Mouse (Mus musculus) liver, embryonic 14.5 days (tissue): ENCODE data around the gene Ccdc51.

Source experiments
- CTCF ChIP-seq: IDR thresholded peaks from 2 replicates; pipeline ENCODE4 v1.5.1; 2016; ENCODE audit warnings: antibody characterized with exemption, low read depth, control low read depth
- EP300 ChIP-seq: IDR thresholded peaks from 2 replicates; pipeline ENCODE4 v1.6.1; 2016; ENCODE audit warnings: antibody characterized with exemption, low read depth

- TF ChIP-seq CTCF (no peak), EP300 (no peak)
These were observed 27.9 kb downstream of the Ccdc51 start for GRCm38 (mm10) chr9:109110240-109110639.
